Mouse (Mus musculus): Measurements from ENCODE around the gene Gm8180. TPM values are rescaled to one million over a fixed set of nuclear protein-coding genes. Genes with fewer than 3 reads are reported as not detected.

Gene Gm8180
- not detected in 2 replicates for polyA plus RNA-seq (2012; ENCODE audit: low replicate concordance)

GRCm38 (mm10) chr14:43784645-43785044, at the start of gene Gm8180:
Gene Gm8180, minus strand, starts transcription at chr14:43784745.

GRCm38 (mm10) chr14:43747566-43747965, 37.0 kb downstream of the Gm8180 start, which contains the start of gene Gm6526:
Gene Gm6526, plus strand, starts transcription at chr14:43747866.

Other genes starting within 250 kb of the Gm8180 start
- gene Gm5799, start 241.2 kb downstream of the Gm8180 start, polyA plus RNA-seq (2012; ENCODE audit: low replicate concordance), result not detected in 2 replicates
- gene Gm17654, start 205.6 kb downstream of the Gm8180 start, polyA plus RNA-seq (2012; ENCODE audit: low replicate concordance), result not detected in 2 replicates
- not detected in 2 replicates for gene Gm10375, start 176.7 kb downstream of the Gm8180 start, polyA plus RNA-seq (2012; ENCODE audit: low replicate concordance)
- gene Gm8165, start 107.5 kb downstream of the Gm8180 start, polyA plus RNA-seq (2012; ENCODE audit: low replicate concordance), result not detected in 2 replicates
- gene Gm7324, start 86.9 kb downstream of the Gm8180 start, polyA plus RNA-seq (2012; ENCODE audit: low replicate concordance), result 0.08 TPM in 1 of 2 replicates, not detected in the other
- gene Gm16506, start 57.3 kb downstream of the Gm8180 start, polyA plus RNA-seq (2012; ENCODE audit: low replicate concordance), result not detected in 2 replicates
- gene Gm6526, start 36.9 kb downstream of the Gm8180 start, polyA plus RNA-seq (2012; ENCODE audit: low replicate concordance), result not detected in 2 replicates
- gene Ear1, start 90.8 kb upstream of the Gm8180 start, polyA plus RNA-seq (2012; ENCODE audit: low replicate concordance), result 0.24 TPM in 1 of 2 replicates, not detected in the other
- gene Ear10, start 138.8 kb upstream of the Gm8180 start, polyA plus RNA-seq (2012; ENCODE audit: low replicate concordance), result not detected in 2 replicates
- 0.04 and 0.17 TPM in 2 replicates for gene Gm8113, start 140.6 kb upstream of the Gm8180 start, polyA plus RNA-seq (2012; ENCODE audit: low replicate concordance)
- not detected in 2 replicates for gene Ang5, start 172.3 kb upstream of the Gm8180 start, polyA plus RNA-seq (2012; ENCODE audit: low replicate concordance)
- gene Ang6, start 217.5 kb upstream of the Gm8180 start, polyA plus RNA-seq (2012; ENCODE audit: low replicate concordance), result not detected in 2 replicates

All from hematopoietic multipotent progenitor cell, adult 10-12 weeks (in vitro differentiated cells).